Mouse (Mus musculus): ENCODE measurements around the gene Rngtt. TPM values are rescaled to one million over a fixed set of nuclear protein-coding genes. Genes with fewer than 3 reads are reported as not detected.
A peak's percentile ranks its signal among the peaks of the same experiment; 100 is the strongest.
"Not testable (repeated sequence)": the region's sequence is repeated elsewhere in the genome, so short reads cannot be mapped to it uniquely, and the experiment has no call there.

Rngtt gene
- polyA plus RNA-seq, 1 experiment, result 3.4 TPM

- Histone ChIP-seq H3K27ac (ENCODE audit: insufficient read depth, low read depth, low read length) (no peak overlapping the region), H3K4me1 (ENCODE audit: control insufficient read depth, insufficient read depth, low read length) (no peaks in the 10 kb centered on the region), H3K36me3 (ENCODE audit: control insufficient read depth, insufficient read depth, low read length) (no peaks in the 10 kb centered on the region), H3K4me3 (ENCODE audit: insufficient read depth, low read depth, low read length) (no peak overlapping the region), H3K27me3 (replicated peaks; ENCODE audit: control insufficient read depth, insufficient read depth, low read length) (no peaks in the 10 kb centered on the region)
- TF ChIP-seq CTCF (conservative IDR thresholded peaks at IDR 0.05; ENCODE audit: insufficient read depth, insufficient read length, low read depth, low read length), result peak; percentile 67
- TF ChIP-seq POLR2A (IDR thresholded peaks at IDR 0.05; ENCODE audit: low read depth, low read length), result no peak
- DNase-seq, result peak; percentile 67
- WGBS, result 15% methylated on average over 16 of the region's 16 CpGs
These were observed 17.4 kb upstream of the Rngtt start for GRCm38 (mm10) chr4:33292409-33293370.

GRCm38 (mm10) chr4:33300891-33301665 lies 9.0 kb upstream of the Rngtt start:
- not testable (repeated sequence) for DNase-seq; H3K4me3 ChIP-seq (ENCODE audit: insufficient read depth, low read depth, low read length); H3K27me3 ChIP-seq (replicated peaks; ENCODE audit: control insufficient read depth, insufficient read depth, low read length); H3K27ac ChIP-seq (ENCODE audit: insufficient read depth, low read depth, low read length); H3K4me1 ChIP-seq (ENCODE audit: control insufficient read depth, insufficient read depth, low read length); H3K36me3 ChIP-seq (ENCODE audit: control insufficient read depth, insufficient read depth, low read length)
- 49% methylated on average over 6 of the region's 6 CpGs for WGBS

- no peaks in the 10 kb centered on the region for H3K27me3 ChIP-seq (replicated peaks; ENCODE audit: control insufficient read depth, insufficient read depth, low read length)
- no peak overlapping the region for H3K4me3 ChIP-seq (ENCODE audit: insufficient read depth, low read depth, low read length)
- TF ChIP-seq CTCF (conservative IDR thresholded peaks at IDR 0.05; ENCODE audit: insufficient read depth, insufficient read length, low read depth, low read length), result no peak
- no peak for TF ChIP-seq POLR2A (IDR thresholded peaks at IDR 0.05; ENCODE audit: low read depth, low read length)
- no peaks in the 10 kb centered on the region for H3K36me3 ChIP-seq (ENCODE audit: control insufficient read depth, insufficient read depth, low read length)
- H3K27ac ChIP-seq (ENCODE audit: insufficient read depth, low read depth, low read length), result no peak overlapping the region
- WGBS, result 90% methylated on average over 1 of the region's 1 CpGs
- DNase-seq, result no peak
- no peaks in the 10 kb centered on the region for H3K4me1 ChIP-seq (ENCODE audit: control insufficient read depth, insufficient read depth, low read length)
These were observed 7.1 kb upstream of the Rngtt start for GRCm38 (mm10) chr4:33303057-33303456.

GRCm38 (mm10) chr4:33307146-33307545 lies 3.0 kb upstream of the Rngtt start:
- Histone ChIP-seq H3K27me3 (replicated peaks; ENCODE audit: control insufficient read depth, insufficient read depth, low read length) (no peaks in the 10 kb centered on the region), H3K27ac (ENCODE audit: insufficient read depth, low read depth, low read length) (no peak overlapping the region), H3K4me3 (ENCODE audit: insufficient read depth, low read depth, low read length) (no peak overlapping the region), H3K4me1 (ENCODE audit: control insufficient read depth, insufficient read depth, low read length) (no peaks in the 10 kb centered on the region; the same call in 1 of the 2 replicates), H3K36me3 (ENCODE audit: control insufficient read depth, insufficient read depth, low read length) (no peaks in the 10 kb centered on the region)
- WGBS, result 64% methylated on average over 4 of the region's 4 CpGs
- TF ChIP-seq POLR2A (IDR thresholded peaks at IDR 0.05; ENCODE audit: low read depth, low read length) (no peak), CTCF (conservative IDR thresholded peaks at IDR 0.05; ENCODE audit: insufficient read depth, insufficient read length, low read depth, low read length) (no peak)
- DNase-seq, result no peak

- no peak overlapping the region for H3K27ac ChIP-seq (ENCODE audit: insufficient read depth, low read depth, low read length)
- peak overlapping the region; percentile 91 for H3K4me3 ChIP-seq (ENCODE audit: insufficient read depth, low read depth, low read length)
- H3K36me3 ChIP-seq (ENCODE audit: control insufficient read depth, insufficient read depth, low read length), result no peaks in the 10 kb centered on the region
- TF ChIP-seq CTCF (conservative IDR thresholded peaks at IDR 0.05; ENCODE audit: insufficient read depth, insufficient read length, low read depth, low read length), result no peak
- TF ChIP-seq POLR2A (IDR thresholded peaks at IDR 0.05; ENCODE audit: low read depth, low read length), result no peak
- H3K4me1 ChIP-seq (ENCODE audit: control insufficient read depth, insufficient read depth, low read length), result no peaks in the 10 kb centered on the region; the same call in 1 of the 2 replicates
- H3K27me3 ChIP-seq (replicated peaks; ENCODE audit: control insufficient read depth, insufficient read depth, low read length), result no peaks in the 10 kb centered on the region
- no peak for DNase-seq
- WGBS, result 13% methylated on average over 12 of the region's 12 CpGs
These were observed 828 bp downstream of the Rngtt start for GRCm38 (mm10) chr4:33310840-33311437.

GRCm38 (mm10) chr4:33314150-33314549 lies 4.0 kb downstream of the Rngtt start:
- not testable (repeated sequence) for DNase-seq; H3K27me3 ChIP-seq (replicated peaks; ENCODE audit: control insufficient read depth, insufficient read depth, low read length); H3K4me3 ChIP-seq (ENCODE audit: insufficient read depth, low read depth, low read length); H3K27ac ChIP-seq (ENCODE audit: insufficient read depth, low read depth, low read length); H3K4me1 ChIP-seq (ENCODE audit: control insufficient read depth, insufficient read depth, low read length); H3K36me3 ChIP-seq (ENCODE audit: control insufficient read depth, insufficient read depth, low read length)
- 100% methylated on average over 7 of the region's 8 CpGs for WGBS

GRCm38 (mm10) chr4:33315840-33316239 lies 5.7 kb downstream of the Rngtt start:
- TF ChIP-seq POLR2A (IDR thresholded peaks at IDR 0.05; ENCODE audit: low read depth, low read length), result no peak
- no peak for TF ChIP-seq CTCF (conservative IDR thresholded peaks at IDR 0.05; ENCODE audit: insufficient read depth, insufficient read length, low read depth, low read length)
- WGBS, result 81% methylated on average over 5 of the region's 5 CpGs
- Histone ChIP-seq H3K4me1 (ENCODE audit: control insufficient read depth, insufficient read depth, low read length) (no peaks in the 10 kb centered on the region; the same call in 1 of the 2 replicates), H3K27ac (ENCODE audit: insufficient read depth, low read depth, low read length) (no peak overlapping the region), H3K27me3 (replicated peaks; ENCODE audit: control insufficient read depth, insufficient read depth, low read length) (no peaks in the 10 kb centered on the region), H3K4me3 (ENCODE audit: insufficient read depth, low read depth, low read length) (no peak overlapping the region), H3K36me3 (ENCODE audit: control insufficient read depth, insufficient read depth, low read length) (no peaks in the 10 kb centered on the region)
- DNase-seq, result no peak

Measured in kidney, adult 2 months (tissue).